Comparison of ENCODE assay signal across 11 mouse cellular contexts in the genomic region with DNA sequence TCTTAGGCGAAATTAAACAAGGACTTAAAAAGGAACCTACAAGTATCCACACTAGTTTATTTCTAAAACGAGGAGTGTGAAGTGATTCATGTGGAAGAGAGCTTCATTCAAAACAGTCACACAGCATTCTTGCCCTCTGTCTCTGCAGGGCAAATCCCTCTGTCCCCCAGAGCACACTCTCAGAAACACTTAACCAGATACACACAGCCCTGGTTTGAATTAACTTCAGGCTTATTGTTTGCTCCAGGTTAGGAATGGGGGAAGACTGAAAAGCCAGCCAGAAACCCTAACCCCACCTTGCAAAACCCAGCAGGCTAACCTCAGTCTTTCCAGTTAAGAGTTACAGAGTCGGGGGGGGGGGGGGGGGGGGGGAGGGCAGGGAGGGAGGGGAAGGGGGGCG. TPM values are rescaled to one million over a fixed set of nuclear protein-coding genes. Genes with fewer than 3 reads are reported as not detected.
DNase-seq lines count a peak whose midpoint lies in the region; ATAC-seq lines count a peak whose summit lies in the region.
"Had no signal": no experiment of that assay in that cellular context is flagged by ENCODE, and none has a peak within 500 bp of the region (broad histone marks: within the 10 kb centered on the region; RNA-seq: fewer than 3 reads in every experiment).

No protein-coding gene starts in this region.

- H3K27me3 ChIP-seq in heart, embryonic 14.5 days (ENCODE audit: control insufficient read depth, insufficient read depth, low read length): no peaks in the 10 kb centered on the region
- H3K27me3 ChIP-seq in hindbrain, embryonic 14.5 days (ENCODE audit: control insufficient read depth, insufficient read depth, low read length): no peaks in the 10 kb centered on the region
- no peaks in the 10 kb centered on the region for H3K27me3 ChIP-seq in midbrain, embryonic 11.5 days (ENCODE audit: control insufficient read depth, insufficient read depth, low read length)

- peak overlapping the region; percentile 95 for H3K4me2 ChIP-seq in heart, embryonic 14.5 days (ENCODE audit: low read length)
- H3K4me2 ChIP-seq in hindbrain, embryonic 14.5 days (replicated peaks): peak overlapping the region; percentile 85
- peak overlapping the region; percentile 96 for H3K4me2 ChIP-seq in midbrain, embryonic 11.5 days

- H3K9ac ChIP-seq in heart, embryonic 14.5 days (ENCODE audit: low read length): peak overlapping the region; percentile 98
- no peak overlapping the region for H3K9ac ChIP-seq in hindbrain, embryonic 14.5 days
- peak overlapping the region; percentile 98 for H3K9ac ChIP-seq in midbrain, embryonic 11.5 days (ENCODE audit: low read length)

- H3K4me3 ChIP-seq in heart, embryonic 14.5 days (ENCODE audit: control insufficient read depth in 1 of 2, insufficient read depth in 1 of 2, low read depth in 1 of 2, low read length in 2 of 2): 0 out of 4 replicates have a peak overlapping the region, but pooled peaks of 1 of the 2 experiments have one; percentile 97
- peak overlapping the region; percentile 72 for H3K4me3 ChIP-seq in hindbrain, embryonic 14.5 days (replicated peaks; ENCODE audit: low read length)
- H3K4me3 ChIP-seq in midbrain, embryonic 11.5 days (ENCODE audit: low read depth, low read length): peak overlapping the region; percentile 100

- WGBS in heart, embryonic 14.5 days: 14% methylated on average over 3 of the region's 4 CpGs
- WGBS in hindbrain, embryonic 14.5 days: 16% methylated on average over 3 of the region's 4 CpGs
- 10% methylated on average over 3 of the region's 4 CpGs for WGBS in midbrain, embryonic 11.5 days

- intact Hi-C loops in heart, postnatal 36 days (cut with DNase I): no loop called here
- intact Hi-C loops in left cerebral cortex, postnatal 36 days (cut with DNase I): no loop called here

- no peaks in the 10 kb centered on the region for H3K36me3 ChIP-seq in heart, embryonic 14.5 days (ENCODE audit: control insufficient read depth, insufficient read depth, low read length)
- H3K36me3 ChIP-seq in hindbrain, embryonic 14.5 days (replicated peaks; ENCODE audit: control insufficient read depth, insufficient read depth): no peaks in the 10 kb centered on the region; the same call in 1 of the 2 replicates
- peaks cover 2% of the 10 kb centered on the region; the same call in 1 of the 2 replicates for H3K36me3 ChIP-seq in midbrain, embryonic 11.5 days (ENCODE audit: control insufficient read depth, insufficient read depth, low read length)

- no peak for ATAC-seq in heart, embryonic 14.5 days (ENCODE audit: insufficient number of reproducible peaks, insufficient read depth, low FRiP score, low read depth)
- ATAC-seq in hindbrain, embryonic 14.5 days (ENCODE audit: low FRiP score): no peak
- no peak for ATAC-seq in midbrain, embryonic 11.5 days (ENCODE audit: low FRiP score)

- no peak for DNase-seq in heart, postnatal 36 days
- DNase-seq in embryo, embryonic 11 days: peak; percentile 54
- no peak for DNase-seq in hindbrain, embryonic 14.5 days (ENCODE audit: low spot score)
- DNase-seq in midbrain, embryonic 11.5 days (ENCODE audit: low spot score, missing footprints): no peak
- no peak for DNase-seq in left cerebral cortex, postnatal 36 days (ENCODE audit: low spot score in 2 of 2)
- DNase-seq in adrenal gland, postnatal 10 days: no peak
- DNase-seq in gastrocnemius, postnatal 25 days: no peak
- DNase-seq: cerebellum, postnatal 36 days; right cerebral cortex, postnatal 25 days had no signal

- peak overlapping the region; percentile 25 to 99; a peak in 2 of 4 replicates for H3K27ac ChIP-seq in heart, embryonic 14.5 days (replicated peaks in 1 of 2; ENCODE audit: control insufficient read depth in 1 of 2, insufficient read depth in 1 of 2, low read depth in 2 of 2, low read length in 2 of 2)
- H3K27ac ChIP-seq in hindbrain, embryonic 14.5 days: no peak overlapping the region
- no peak overlapping the region for H3K27ac ChIP-seq in midbrain, embryonic 11.5 days (ENCODE audit: low read depth, low read length)
- H3K27ac ChIP-seq: macrophage had no signal

- H3K4me1 ChIP-seq in heart, embryonic 14.5 days (ENCODE audit: control insufficient read depth in 2 of 2, insufficient read depth in 2 of 2, low read length in 2 of 2): peaks cover 24 to 51% of the 10 kb centered on the region in 2 experiments
- H3K4me1 ChIP-seq in hindbrain, embryonic 14.5 days (replicated peaks; ENCODE audit: control insufficient read depth, insufficient read depth, low read length): peaks cover 38% of the 10 kb centered on the region
- H3K4me1 ChIP-seq in midbrain, embryonic 11.5 days (ENCODE audit: control insufficient read depth, insufficient read depth, low read length): peaks cover 27% of the 10 kb centered on the region

- no peaks in the 10 kb centered on the region for H3K9me3 ChIP-seq in heart, embryonic 14.5 days (ENCODE audit: control insufficient read depth, low read length)
- H3K9me3 ChIP-seq in hindbrain, embryonic 14.5 days (ENCODE audit: control insufficient read depth, low read length): no peaks in the 10 kb centered on the region
- H3K9me3 ChIP-seq in midbrain, embryonic 11.5 days (ENCODE audit: control insufficient read depth, low read length): no peaks in the 10 kb centered on the region

RNA-seq across cellular contexts. Expression of a gene that starts 2.6 kb away (rescaled TPM):
- 44.2 and 44.7 TPM in 2 replicates for polyA plus RNA-seq in heart, embryonic 14.5 days (2014; fragmentation: Nextera tagmentation; extraction: Ambion mirVana)
- under 1 TPM; 0.19 to 0.22 TPM for total RNA-seq in heart, postnatal 36 days (2021)
- 25.4 and 30.4 TPM in 2 replicates for polyA plus RNA-seq in hindbrain, embryonic 14.5 days (2014; fragmentation: Nextera tagmentation; extraction: Ambion mirVana)
- polyA plus RNA-seq in midbrain, embryonic 11.5 days (2014; fragmentation: Nextera tagmentation; extraction: Ambion mirVana): 145 and 155 TPM in 2 replicates
- under 1 TPM in 1 of 2 experiments, not detected in 1; 0.07 TPM for total RNA-seq in left cerebral cortex, postnatal 36 days (2021)
- 1 to 10 TPM; 7.1 to 7.6 TPM for total RNA-seq in adrenal gland, postnatal 10 days (2021)
- total RNA-seq in gastrocnemius, postnatal 25 days (2021): under 1 TPM; 0.15 to 0.29 TPM

RNA-seq across cellular contexts. Expression of a gene that starts 51.7 kb away (rescaled TPM):
- polyA plus RNA-seq in heart, embryonic 14.5 days (2014; fragmentation: Nextera tagmentation; extraction: Ambion mirVana): 30.6 and 36.1 TPM in 2 replicates
- total RNA-seq in heart, postnatal 36 days (2021): 10 to 100 TPM; 26.8 to 28.4 TPM
- polyA plus RNA-seq in hindbrain, embryonic 14.5 days (2014; fragmentation: Nextera tagmentation; extraction: Ambion mirVana): 42.3 and 44.5 TPM in 2 replicates
- 57.6 and 61.2 TPM in 2 replicates for polyA plus RNA-seq in midbrain, embryonic 11.5 days (2014; fragmentation: Nextera tagmentation; extraction: Ambion mirVana)
- total RNA-seq in left cerebral cortex, postnatal 36 days (2021): 10 to 100 TPM; 51.1 to 86.5 TPM
- 10 to 100 TPM; 47.8 to 51.1 TPM for total RNA-seq in adrenal gland, postnatal 10 days (2021)
- 10 to 100 TPM; 15.8 to 18.6 TPM for total RNA-seq in gastrocnemius, postnatal 25 days (2021)

Comparison
In these comparisons a context has a peak if more than half of its experiments do, and no peak if none do; other contexts are left out.
1. H3K27ac ChIP-seq: peak in heart, embryonic 14.5 days (2 of 2); none in hindbrain, embryonic 14.5 days (single experiment) and midbrain, embryonic 11.5 days (single experiment).
2. RNA of a gene that starts 2.6 kb away (total RNA-seq): 7.1 to 7.6 TPM in adrenal gland, postnatal 10 days; 0.15 to 0.29 TPM in gastrocnemius, postnatal 25 days, 0.19 to 0.22 TPM in heart, postnatal 36 days and 0.07 TPM in left cerebral cortex, postnatal 36 days; every median in the first group is over 4 times any median in the second.
3. Peak in every context shown above with its lines, with median percentiles within 50 percentile points of each other: H3K4me2 ChIP-seq.